Mouse (Mus musculus): ENCODE data around the gene Ppard.

The Ppard gene

DNA sequence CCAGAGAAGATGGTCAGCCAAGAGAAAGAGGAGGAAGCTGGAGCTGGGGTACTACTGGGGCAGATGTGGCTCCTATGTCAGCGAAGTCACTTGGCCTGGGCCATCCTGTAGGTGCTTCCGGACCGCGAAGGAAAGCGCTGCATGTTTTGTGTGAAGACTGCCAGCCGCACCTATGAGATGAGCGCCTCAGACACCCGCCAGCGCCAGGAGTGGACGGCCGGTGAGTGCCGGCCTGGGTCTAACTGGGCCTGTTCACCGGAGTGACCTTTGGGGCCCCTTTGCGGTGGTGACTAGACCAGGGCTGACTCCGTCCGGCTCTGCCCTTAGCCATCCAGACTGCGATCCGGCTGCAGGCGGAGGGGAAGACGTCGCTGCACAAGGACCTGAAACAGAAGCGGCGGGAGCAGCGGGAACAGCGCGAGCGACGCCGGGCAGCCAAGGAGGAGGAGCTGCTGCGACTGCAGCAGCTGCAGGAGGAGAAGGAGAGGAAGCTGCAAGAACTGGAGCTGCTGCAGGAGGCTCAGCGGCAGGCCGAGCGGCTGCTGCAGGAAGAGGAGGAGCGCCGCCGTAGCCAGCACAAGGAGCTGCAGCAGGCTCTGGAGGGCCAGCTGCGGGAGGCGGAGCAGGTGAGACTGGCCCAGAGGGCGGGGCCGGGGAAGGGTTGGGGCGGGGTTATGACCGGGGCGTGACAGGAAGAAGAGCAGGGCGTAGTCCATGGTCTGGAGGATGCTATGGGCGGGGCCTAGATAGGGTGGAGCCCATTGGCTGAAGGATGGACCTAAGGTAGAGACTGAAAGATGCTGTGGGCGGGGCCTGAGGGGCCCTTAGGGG, 8.7 kb upstream of the Ppard start:
- peak; percentile 93 for DNase-seq (ENCODE audit: low read depth, low spot score)

DNA sequence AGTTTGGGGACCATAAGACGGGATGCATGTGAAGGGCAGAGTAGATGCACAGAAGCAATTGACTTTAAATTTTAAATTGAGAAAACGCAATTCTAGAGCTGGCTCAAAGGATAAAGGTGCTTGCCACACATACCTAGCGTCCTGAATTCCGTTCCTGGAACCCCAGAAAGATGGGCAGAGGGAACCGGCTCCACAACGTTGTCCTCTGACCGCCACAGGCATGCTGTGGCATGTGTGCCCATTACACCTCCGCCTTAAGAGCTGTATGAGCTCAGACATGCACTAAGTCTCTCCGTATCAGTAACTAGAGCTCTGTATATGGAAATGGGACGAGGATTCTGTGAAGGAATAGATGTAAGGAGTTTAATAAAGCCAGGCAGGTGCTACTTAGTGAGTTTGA, 7.9 kb upstream of the Ppard start:
- DNase-seq (ENCODE audit: low read depth, low spot score) = no peak

DNA sequence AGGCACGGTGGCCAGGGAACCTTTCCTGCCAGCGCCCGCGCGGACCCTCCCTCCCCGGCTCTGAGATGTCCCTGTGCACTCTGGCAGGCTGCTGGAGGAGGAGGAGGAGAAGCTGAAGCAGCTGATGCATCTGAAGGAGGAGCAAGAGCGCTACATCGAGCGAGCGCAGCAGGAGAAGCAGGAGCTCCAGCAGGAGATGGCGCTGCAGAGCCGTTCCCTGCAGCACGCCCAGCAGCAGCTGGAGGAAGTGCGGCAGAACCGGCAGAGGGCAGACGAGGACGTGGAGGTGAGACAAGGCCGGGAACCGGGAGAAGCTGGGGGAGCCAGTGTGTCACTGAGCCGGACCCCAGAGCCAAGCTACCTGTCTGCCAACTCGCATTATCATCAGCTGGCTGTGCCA, 6.5 kb upstream of the Ppard start:
- DNase-seq (ENCODE audit: low read depth, low spot score) = no peak

DNA sequence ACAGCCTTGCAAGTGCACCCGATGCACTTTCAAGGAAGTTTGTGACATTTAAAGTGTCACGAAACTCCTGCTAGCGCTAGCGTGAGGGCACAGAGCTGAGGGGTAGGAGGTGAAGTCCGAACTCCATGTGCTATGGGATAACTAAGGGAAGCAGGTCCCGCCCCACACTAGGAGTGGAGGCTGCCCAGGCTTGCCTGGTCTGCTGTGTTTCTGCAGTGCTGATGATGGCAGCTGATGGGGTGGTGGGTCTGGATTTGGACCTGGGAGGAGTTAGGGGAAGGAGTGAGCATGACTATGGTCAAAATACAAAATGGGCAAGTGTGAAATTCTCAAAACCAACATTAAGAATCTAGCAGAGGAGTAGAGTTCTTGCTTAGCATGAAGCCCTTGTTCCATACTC, 2.0 kb upstream of the Ppard start:
- no peak for DNase-seq (ENCODE audit: low read depth, low spot score)

DNA sequence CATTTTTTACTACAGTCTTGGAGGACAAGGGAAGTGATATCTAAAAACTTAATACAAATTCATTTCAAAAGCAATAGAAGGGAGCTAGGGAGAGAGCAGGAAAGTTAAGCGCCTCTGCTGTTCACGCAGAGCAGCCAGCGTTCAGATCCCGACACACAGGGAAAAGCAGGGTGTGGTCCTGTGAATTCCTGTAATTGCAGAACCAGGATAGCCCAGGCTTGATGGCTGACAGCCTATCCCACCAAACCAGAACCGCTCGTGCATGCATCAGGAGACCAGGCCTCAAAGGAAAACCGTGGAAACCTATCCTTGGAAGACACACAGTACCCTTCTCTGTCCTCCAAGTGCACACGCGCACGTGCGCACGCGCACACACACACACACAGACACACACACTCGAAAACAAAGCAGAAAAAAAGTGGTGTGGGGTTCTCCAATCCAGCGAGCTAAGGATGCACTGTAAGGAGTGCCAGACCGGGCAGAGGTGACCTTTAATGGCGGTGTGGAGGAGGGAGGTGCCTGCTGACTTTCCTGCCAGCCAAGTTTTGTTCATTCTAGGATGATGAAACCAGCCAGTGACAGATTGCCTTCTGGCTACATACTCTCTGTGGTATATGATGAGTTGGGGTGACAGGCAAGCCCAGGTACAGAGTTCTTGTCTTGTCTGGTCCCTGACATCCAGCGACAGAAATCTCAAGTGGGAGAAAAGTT, 1.3 kb upstream of the Ppard start:
- no peak for DNase-seq (ENCODE audit: low read depth, low spot score)

DNA sequence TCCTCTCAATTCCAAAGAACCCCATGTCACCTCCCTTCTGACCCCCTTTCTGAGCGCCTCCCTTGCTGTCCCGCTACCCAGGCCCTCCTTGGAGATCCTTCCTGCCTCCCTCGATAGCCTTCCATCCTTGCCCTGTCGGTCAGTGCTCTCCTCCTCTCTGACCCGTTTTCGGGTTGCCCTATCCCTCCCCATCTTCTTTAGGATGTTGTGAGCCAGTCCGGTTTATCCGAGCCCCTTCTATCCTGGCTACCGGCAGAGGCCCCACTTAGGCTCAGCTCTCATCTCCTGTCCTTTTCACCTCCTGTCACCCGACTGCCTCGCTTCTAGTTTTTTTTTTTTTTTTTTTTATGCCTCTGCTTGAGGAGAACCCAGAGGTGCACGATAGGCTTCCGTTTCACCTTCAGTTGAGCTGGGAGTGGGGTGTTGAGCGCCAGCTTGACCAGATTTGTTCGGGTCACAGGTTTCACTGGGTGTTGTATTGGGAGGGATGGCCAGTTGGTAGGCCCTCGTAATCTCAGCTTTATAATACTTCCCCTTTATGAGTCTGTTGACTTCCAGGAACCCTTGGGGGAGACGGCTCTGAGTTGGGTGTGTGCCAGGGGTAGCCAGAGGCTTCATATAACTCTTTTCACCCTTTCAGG, 711 bp downstream of the Ppard start:
- no peak for DNase-seq (ENCODE audit: low read depth, low spot score)

DNA sequence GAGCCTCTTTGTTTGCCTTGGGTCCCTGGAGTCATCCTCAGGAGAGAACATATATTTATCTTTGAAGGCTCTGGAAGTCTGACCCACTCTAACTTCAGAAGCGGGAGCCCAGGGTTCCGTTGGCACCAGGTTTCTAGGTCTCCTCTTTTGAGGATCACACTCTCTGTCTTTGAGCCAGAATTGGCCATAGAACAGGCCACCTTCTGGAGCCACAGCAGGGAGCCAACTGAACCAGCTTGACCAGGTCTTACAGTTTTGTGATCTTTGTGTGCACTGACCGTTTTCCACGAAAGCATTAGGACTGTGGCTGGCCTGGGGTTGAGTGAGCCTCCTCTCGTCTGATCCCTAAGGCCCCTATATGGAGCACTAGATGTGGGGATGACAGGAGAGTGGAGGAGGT, 2.1 kb downstream of the Ppard start:
- DNase-seq (ENCODE audit: low read depth, low spot score) = no peak

DNA sequence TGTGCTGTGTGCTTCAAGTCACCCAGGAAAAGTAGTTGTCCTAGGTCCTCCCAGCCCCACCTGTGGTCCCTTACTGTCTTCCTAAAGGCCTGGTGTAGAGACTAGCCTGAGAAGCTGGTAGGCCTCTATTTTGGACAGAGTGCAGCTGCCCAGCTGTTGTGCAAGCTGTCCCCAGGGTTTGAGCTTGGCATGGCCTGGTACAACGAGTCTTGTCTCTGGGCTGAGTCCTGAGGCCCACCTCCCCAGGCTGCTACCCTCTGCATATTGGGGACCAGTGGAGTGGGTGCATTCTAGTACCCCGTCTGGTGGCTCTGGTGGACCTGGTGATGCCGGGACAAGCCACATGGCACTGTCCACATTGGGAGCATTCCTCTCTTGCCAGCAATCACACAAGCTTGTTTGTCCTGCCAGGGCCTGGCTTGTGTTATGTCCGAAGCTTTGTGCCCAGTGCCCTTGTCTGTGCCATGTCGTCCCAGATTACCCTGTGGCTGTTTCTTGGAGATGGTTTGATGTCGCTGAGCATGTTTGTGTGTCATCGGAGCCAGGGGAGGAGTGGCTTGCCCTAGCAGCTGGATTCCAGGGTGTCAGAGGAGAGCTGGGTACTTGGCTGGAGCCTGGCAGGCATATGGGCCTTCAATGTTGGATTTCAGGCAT, 3.6 kb downstream of the Ppard start:
- DNase-seq (ENCODE audit: low read depth, low spot score) = no peak

DNA sequence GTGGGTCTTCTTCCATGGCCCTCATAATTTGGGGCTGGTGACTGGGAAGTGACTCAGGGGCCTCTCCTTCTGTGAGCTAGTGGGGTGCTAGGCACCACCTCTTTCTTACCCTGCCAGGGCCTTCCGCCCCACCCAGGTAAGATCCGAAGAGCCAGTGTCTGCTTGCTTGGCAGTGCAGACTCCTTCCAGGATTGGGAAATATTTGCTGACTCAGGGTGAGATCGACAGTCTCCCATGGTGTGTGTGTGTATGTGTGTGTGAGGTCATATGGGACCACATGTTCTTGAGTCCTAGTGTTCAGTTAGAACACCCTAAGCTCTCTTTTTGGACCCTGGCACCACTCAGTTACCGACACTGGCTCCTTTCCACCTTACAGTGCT, 4.1 kb downstream of the Ppard start:
- DNase-seq (ENCODE audit: low read depth, low spot score) = peak; percentile 58

DNA sequence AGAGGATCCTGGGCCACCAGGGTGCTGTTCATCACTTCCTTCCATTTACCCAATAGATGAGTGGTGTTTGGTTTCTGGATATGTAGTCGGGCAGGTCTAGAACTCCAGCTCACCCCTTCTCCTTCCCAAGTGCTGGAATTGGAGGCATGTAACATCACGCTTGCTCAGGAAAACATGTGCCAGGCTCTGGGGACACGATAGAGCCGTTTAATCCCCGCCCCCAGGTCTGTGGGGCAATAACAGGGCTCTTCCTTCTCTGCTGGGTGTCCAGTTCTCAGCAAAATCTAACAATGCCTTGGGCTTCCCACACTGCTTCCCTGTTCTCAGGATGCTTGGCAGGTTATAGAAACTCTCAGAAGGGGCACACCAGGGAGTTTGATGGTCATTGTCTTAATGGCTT, 4.9 kb downstream of the Ppard start:
- DNase-seq (ENCODE audit: low read depth, low spot score) = no peak

DNA sequence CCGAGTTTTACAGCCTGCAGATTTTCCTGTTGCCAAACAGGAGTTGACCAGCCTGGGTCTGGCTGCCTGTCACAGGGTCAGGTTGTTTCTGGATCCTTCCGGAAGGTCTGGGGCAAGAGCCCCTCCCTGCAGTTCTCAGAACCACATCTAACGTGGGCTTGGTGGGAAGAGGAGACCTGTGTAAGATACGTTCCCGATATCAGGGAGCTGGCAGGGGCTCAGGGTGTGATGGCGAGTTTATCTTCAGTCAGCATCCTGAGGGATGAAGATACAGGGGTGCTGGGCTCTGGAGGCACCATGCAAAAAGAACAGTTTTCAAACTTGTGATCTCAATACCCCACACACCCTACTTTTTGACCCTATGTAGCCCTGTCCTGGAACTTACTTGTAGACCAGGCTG, 5.4 kb downstream of the Ppard start:
- peak; percentile 38 for DNase-seq (ENCODE audit: low read depth, low spot score)

DNA sequence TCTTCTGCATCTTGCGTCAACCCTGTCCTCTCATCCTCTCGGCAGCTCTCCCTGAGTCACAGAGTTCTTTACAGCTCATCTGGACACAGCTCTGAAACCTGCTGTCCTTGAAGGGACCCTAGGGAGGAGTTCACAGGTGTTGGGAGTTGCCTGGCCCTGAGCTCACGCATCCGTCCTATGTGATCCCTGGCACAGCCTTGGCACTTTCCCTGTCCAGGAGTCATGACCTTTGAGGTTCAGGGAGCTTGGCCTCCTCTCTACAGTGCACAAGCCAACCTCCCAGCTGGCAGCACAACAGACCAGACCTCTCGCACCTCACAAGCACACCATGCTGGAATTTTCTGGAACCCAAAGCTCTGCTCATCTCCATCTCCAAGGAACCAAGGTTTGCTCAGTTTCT, 8.3 kb downstream of the Ppard start:
- no peak for DNase-seq (ENCODE audit: low read depth, low spot score)

DNA sequence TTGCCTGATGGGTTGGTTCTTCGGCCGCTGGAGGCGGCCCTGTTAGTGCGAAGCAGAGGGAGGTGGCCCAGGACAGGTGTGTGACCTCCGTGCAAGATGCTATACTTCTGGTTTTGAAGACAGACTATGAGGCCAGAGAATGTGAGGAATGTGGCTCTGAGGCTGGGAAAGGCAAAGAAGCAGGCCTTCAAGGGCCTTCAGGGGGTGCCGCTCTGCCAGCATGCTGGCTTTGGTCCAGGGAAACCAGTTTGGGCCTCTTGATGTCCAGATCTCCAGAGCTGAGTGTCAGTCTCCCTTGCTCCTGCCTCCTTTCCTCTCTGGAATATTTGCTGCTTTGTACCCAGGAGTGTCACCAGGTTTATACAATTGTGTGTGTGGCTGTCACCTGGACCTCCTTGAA, 9.8 kb downstream of the Ppard start:
- DNase-seq (ENCODE audit: low read depth, low spot score) = no peak

DNA sequence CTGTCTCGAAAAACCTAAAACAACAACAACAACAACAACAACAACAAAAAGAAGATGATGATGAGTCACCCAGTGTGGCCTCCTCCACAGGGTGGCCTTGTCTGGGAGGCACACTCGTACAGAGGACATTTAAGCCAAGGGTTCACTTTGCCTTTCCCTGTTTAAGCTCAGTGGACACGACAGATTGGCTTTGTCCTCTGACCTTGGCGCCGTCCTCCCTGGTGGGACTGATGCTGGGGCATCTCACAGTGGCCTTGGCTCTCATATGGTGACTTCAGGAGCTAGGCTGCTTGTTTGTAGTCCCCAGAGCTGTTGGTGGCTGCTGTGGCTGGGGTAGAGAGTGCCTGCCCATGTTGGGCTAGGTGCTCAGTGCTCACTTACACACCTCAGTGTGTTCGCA, 11.7 kb downstream of the Ppard start:
- no peak for DNase-seq (ENCODE audit: low read depth, low spot score)

DNA sequence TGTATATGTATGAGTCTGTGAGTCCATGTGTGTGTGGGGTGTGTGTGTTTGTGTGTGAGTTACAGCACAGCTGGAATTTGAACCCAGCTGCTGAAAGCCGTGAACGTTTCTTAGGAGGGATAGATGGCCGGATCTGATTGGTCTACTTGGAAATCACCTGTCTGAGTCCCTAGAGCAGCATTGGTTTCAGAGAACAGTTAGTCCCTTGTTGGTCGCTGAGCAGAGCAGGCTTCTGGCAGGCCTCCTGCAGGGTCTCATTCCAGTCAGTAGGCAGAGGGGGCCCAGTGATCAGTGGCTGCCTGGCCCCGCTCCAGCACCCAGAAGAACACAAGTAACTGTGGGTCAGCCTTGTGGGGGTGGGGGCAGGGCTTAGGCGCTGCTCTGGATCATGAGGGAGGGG, 12.2 kb downstream of the Ppard start:
- DNase-seq (ENCODE audit: low read depth, low spot score) = no peak

DNA sequence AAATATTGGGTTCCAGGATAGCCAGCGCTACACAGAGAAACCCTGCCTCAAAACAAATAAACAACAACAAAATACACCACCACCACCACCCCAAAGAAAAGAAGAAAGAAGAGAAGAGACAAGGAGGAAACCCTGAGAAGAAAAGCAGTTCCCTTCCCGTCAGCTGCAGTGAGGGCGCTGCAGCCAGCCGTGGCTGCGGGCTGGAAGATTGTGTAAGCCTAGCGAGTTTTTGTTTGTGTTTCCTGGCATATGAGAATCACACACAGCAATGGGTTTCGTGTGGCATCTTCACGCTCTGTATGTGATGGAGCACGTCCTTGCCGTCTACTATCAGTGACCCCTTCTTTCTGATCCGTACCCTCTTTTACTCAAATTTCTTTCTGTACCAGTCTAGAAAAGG, 14.1 kb downstream of the Ppard start:
- DNase-seq (ENCODE audit: low read depth, low spot score) = no peak

DNA sequence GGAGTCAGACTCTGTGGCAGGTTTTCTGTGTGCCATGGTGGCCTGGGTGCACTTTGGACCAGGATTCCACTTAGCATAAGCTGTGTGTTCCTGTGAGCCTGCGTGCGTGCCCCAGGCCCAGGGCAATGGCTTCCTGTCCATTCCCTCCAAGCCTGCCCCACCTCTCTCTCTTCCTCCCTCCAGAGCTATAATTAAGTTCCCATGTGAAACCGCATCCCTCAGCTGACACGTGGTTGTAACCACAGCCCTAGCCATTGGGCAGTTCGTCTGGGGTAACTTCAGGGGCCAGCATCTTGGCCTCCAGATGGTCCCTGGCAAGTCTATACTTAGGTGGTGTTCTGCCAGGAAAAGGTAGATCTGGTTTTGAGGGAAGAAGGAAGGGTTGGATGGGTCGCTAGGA, 15.1 kb downstream of the Ppard start:
- DNase-seq (ENCODE audit: low read depth, low spot score) = no peak

DNA sequence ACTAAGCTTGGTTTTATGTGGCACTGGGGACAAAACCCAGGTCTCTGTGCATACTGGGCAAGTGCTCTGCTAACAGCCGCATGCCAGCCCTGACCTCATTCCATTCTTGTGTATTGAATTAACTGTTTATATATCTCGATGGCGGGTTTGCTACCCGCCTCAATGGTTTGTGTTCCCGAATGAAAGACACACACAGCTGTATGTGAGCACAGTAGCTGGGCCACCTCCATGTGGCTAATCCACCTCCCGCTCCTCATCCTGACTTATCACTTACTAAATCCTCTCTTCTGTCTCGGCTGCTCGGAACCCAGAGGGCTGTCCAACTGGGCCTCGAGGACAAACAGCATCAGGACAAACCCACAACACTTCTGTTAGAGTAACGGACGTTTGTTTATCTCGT, 16.6 kb downstream of the Ppard start:
- no peak for DNase-seq (ENCODE audit: low read depth, low spot score)

DNA sequence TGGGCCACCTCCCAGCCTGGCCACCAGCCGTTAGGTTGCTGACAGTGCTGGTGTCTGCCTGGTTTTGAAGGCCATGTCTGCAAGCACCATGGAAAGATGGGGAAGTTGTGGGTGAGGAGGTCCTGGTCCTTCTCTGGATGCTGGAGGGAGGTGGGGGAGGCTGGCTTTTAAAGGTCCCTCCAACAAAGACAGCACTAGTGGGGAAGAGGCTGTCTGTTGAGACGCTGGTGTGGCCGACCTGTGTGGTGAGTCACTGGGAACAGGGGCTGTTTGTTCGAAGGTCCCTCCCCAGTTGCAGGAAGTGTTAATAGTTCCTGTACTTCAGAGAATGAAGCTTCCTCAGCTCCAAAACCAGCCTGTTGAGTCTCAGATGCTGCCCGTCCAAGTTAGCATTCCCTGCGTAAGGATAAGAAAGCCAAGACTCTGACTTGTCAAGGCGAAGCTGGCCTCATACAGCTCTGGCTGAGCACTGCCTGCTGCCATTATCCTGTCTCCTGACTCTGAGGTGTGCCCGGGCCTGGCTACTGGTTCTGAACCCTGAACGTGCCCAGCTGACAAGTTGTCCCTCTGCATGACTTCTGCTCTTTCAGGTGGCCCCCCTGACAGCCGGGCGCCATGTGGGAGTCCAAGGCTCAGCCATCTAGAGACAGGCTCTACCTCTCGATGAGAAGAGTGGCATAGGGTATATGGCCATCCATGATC, 19.2 kb downstream of the Ppard start:
- no peak for DNase-seq (ENCODE audit: low read depth, low spot score)

DNA sequence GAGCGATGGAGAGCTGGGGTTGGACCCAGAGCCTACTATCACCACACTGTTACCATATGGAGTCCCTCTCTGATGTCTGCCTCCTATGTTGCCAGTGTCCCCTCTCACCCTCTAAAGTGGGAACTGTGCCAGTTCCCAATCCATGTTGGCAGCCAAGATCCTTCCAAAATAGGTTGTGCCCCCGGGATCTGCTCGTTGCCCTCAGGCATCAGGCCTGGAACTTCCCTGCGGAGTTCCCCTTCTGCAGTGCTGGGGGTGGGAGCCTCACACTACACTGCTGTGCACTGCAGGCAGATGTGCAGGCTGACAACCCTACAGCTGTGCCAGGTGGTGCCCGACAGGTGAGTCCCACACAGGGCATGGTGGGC, 19.8 kb downstream of the Ppard start:
- no peak for DNase-seq (ENCODE audit: low read depth, low spot score)

DNA sequence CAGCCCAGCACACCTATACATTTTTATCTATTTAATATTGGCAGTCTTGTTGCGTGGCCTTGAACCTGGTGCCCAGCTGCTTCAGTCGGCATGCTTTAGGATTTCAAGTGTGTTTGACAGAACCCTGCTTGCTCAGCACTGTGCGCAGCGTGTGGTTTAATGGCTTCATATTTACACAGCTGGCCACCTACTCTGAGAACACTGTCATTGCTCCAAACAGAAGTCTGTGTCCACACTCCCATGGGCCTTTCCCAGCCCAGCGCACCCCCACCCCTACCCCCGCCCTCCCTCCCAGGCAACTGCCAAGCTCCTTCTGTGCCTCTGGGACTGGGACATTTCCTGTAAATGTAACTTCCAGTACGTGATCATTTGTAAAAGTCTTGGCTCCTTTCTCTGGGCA, 20.7 kb downstream of the Ppard start:
- DNase-seq (ENCODE audit: low read depth, low spot score) = no peak

DNA sequence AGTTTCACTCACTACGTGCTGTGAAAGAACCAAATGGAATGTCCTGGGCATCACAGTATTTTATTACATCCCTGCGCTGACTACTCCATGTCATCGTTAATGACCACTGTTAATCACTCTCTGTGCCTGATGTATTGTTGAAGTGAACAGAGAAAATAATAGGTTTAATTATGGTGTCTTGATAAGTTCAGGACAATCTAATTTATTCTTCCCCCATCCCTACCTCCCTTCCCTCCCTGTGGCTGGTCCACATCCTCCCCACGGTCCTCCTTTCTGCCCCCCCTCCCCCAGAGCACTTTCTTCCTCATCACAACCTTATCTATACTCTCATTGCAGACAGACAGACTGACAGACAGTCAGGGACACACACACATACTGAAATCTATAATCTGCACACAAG, 22.3 kb downstream of the Ppard start:
- no peak for DNase-seq (ENCODE audit: low read depth, low spot score)
